Mouse (Mus musculus): Measurements from ENCODE around the gene Parn.

DNA sequence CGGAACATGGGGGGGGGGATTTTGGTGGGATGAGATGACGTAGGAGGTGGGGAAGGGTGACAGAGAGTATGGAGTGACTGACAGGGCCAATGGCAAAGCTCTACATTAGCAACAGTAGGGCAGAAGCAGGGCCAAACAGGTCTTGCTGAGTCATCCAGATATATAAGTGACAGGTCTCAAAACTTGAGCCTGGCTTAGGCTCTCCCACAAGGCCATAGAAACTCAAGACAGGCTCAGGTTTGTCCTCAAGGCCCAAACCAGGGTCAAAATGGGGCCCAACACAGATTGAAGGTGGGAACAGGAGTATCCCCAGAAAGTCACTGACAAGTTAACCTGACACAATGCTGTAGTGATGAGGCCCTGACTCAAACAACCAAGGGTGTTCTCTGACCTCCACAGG, 99.7 kb downstream of the Parn start:
- TF ChIP-seq EP300 (IDR thresholded peaks at IDR 0.05; ENCODE audit: low read depth), result no peak
- TF ChIP-seq CTCF (IDR thresholded peaks at IDR 0.05; ENCODE audit: low read depth), result no peak
